Mouse (Mus musculus): ENCODE results near the gene Lpar3.

GRCm38 (mm10) chr3:146205305-146205704 lies 15.5 kb upstream of the Lpar3 start:
- TF ChIP-seq CTCF (IDR thresholded peaks at IDR 0.05; ENCODE audit: control insufficient read depth, insufficient read depth, insufficient read length) (no peak), MAX (IDR thresholded peaks at IDR 0.05) (no peak), MYOG (IDR thresholded peaks at IDR 0.05; ENCODE audit: control insufficient read depth, extremely low read depth, insufficient read length) (no peak), MYOD1 (IDR thresholded peaks at IDR 0.05; ENCODE audit: control insufficient read depth, insufficient read length, low read depth) (no peak), USF1 (IDR thresholded peaks at IDR 0.05; ENCODE audit: low read depth) (no peak), CEBPB (IDR thresholded peaks at IDR 0.05; ENCODE audit: low read depth) (no peak), FOSL1 (IDR thresholded peaks at IDR 0.05; ENCODE audit: insufficient read depth, low read length, poor library complexity, severe bottlenecking) (no peak)

Measured in C2C12 (cell line).